Mouse (Mus musculus) embryonic facial prominence, embryonic 12.5 days (tissue): ENCODE results near the gene Riox1. TPM values are rescaled to one million over a fixed set of nuclear protein-coding genes. Genes with fewer than 3 reads are reported as not detected.
"Not testable (repeated sequence)": the region's sequence is repeated elsewhere in the genome, so short reads cannot be mapped to it uniquely, and the experiment has no call there.

Source experiments
- ATAC-seq: fragments of 200-750 bp; cut with Nextera tagmentation; 2 replicates; pipeline ENCODE4 v1.8.0; 2017; ENCODE audit not compliant: insufficient number of reproducible peaks, insufficient read depth, low FRiP score, low TSS enrichment
- H3K27ac ChIP-seq: fragments of 300-500 bp; sonication (generic); 2 replicates; pipeline ENCODE4 v1.5.1; 2016; ENCODE audit warnings: mild to moderate bottlenecking
- H3K27me3 ChIP-seq: fragments of 300-500 bp; sonication (generic); 2 replicates; pipeline ENCODE4 v1.6.1; 2016; ENCODE audit warnings: mild to moderate bottlenecking, moderate library complexity
- H3K36me3 ChIP-seq: fragments of 300-500 bp; sonication (generic); 2 replicates; pipeline ENCODE4 v1.6.1; 2016; ENCODE audit warnings: mild to moderate bottlenecking
- H3K4me1 ChIP-seq: fragments of 300-500 bp; sonication (generic); 2 replicates; pipeline ENCODE4 v1.6.1; 2016
- H3K4me2 ChIP-seq: fragments of 300-500 bp; sonication (generic); replicated peaks from 2 replicates; pipeline ENCODE4 v1.6.1; 2016; ENCODE audit warnings: mild to moderate bottlenecking, moderate library complexity
- H3K4me3 ChIP-seq: fragments of 300-500 bp; sonication (generic); 2 replicates; pipeline ENCODE4 v1.5.1; 2016; ENCODE audit warnings: mild to moderate bottlenecking
- H3K9ac ChIP-seq: fragments of 300-500 bp; sonication (generic); 2 replicates; pipeline ENCODE4 v1.6.1; 2016; ENCODE audit warnings: mild to moderate bottlenecking, moderate library complexity
- H3K9me3 ChIP-seq: fragments of 300-500 bp; sonication (generic); 2 replicates; pipeline ENCODE4 v1.6.1; 2016; ENCODE audit warnings: mild to moderate bottlenecking, moderate library complexity
- WGBS: fragments of 180-500 bp; shearing (Covaris S2); methylation state at CpG from one replicate; pipeline ENCODE4 v1.1.7; 2016; 5-methylcytosine and 5-hydroxymethylcytosine counted together
- polyA plus RNA-seq: library from polyadenylated mRNA; unstranded; fragments of >200 nt; fragmentation: Nextera tagmentation; extraction: Ambion mirVana; gene quantifications from 2 replicates; pipeline ENCODE4 v1.2.1, GENCODE M21; 2016

Gene Riox1
- polyA plus RNA-seq, 1 experiment from 2014 or later: 22.6 TPM

- Histone ChIP-seq H3K36me3 (no peaks in the 10 kb centered on the region), H3K4me3 (no peak overlapping the region), H3K9ac (no peak overlapping the region), H3K4me1 (0 out of 2 replicates have a peak, but pooled peaks cover 3% of the 10 kb centered on the region), H3K4me2 (no peak overlapping the region), H3K27me3 (no peaks in the 10 kb centered on the region), H3K9me3 (no peaks in the 10 kb centered on the region), H3K27ac (no peak overlapping the region)
- no peak for ATAC-seq
- 98% methylated on average over 4 of the region's 4 CpGs for WGBS
Measured at GRCm38 (mm10) chr12:83989378-83989777, 39.0 kb downstream of the Riox1 start.

GRCm38 (mm10) chr12:83997221-83997620 is 46.8 kb downstream of the Riox1 start:
- Histone ChIP-seq H3K4me1 (no peaks in the 10 kb centered on the region), H3K36me3 (no peaks in the 10 kb centered on the region), H3K27ac (no peak overlapping the region), H3K4me2 (no peak overlapping the region), H3K9me3 (no peaks in the 10 kb centered on the region; the same call in 1 of the 2 replicates), H3K27me3 (no peaks in the 10 kb centered on the region), H3K9ac (no peak overlapping the region), H3K4me3 (no peak overlapping the region)
- no peak for ATAC-seq
- 60% methylated on average over 2 of the region's 2 CpGs for WGBS

GRCm38 (mm10) chr12:83998341-83999107 is 48.1 kb downstream of the Riox1 start:
- Histone ChIP-seq H3K36me3 (no peaks in the 10 kb centered on the region), H3K4me3 (no peak overlapping the region), H3K27me3 (no peaks in the 10 kb centered on the region), H3K4me2 (no peak overlapping the region), H3K27ac (no peak overlapping the region), H3K4me1 (no peaks in the 10 kb centered on the region), H3K9ac (no peak overlapping the region), H3K9me3 (no peaks in the 10 kb centered on the region; the same call in 1 of the 2 replicates)
- no peak for ATAC-seq
- WGBS: 61% methylated on average over 11 of the region's 11 CpGs

GRCm38 (mm10) chr12:83999237-83999636 is 48.8 kb downstream of the Riox1 start:
- H3K9ac ChIP-seq, H3K36me3 ChIP-seq, H3K4me3 ChIP-seq, ATAC-seq, H3K27ac ChIP-seq, H3K4me2 ChIP-seq, H3K27me3 ChIP-seq, H3K4me1 ChIP-seq, H3K9me3 ChIP-seq: not testable (repeated sequence)
- WGBS: 80% methylated on average over 8 of the region's 8 CpGs

GRCm38 (mm10) chr12:84000418-84000817 is 50.0 kb downstream of the Riox1 start:
- Histone ChIP-seq H3K27ac (no peak overlapping the region), H3K4me1 (no peaks in the 10 kb centered on the region), H3K9me3 (no peaks in the 10 kb centered on the region; the same call in 1 of the 2 replicates), H3K4me2 (no peak overlapping the region), H3K4me3 (no peak overlapping the region), H3K9ac (no peak overlapping the region), H3K27me3 (no peaks in the 10 kb centered on the region), H3K36me3 (no peaks in the 10 kb centered on the region)
- WGBS: 91% methylated on average over 3 of the region's 3 CpGs
- ATAC-seq: no peak

Other genes with a start within 250 kb of the Riox1 start
- gene Papln, start 187.0 kb upstream of the Riox1 start, polyA plus RNA-seq: 0.51 and 0.69 TPM in 2 replicates
- gene Numb, start 28.7 kb upstream of the Riox1 start, polyA plus RNA-seq: 38.7 and 40.2 TPM in 2 replicates
- gene Heatr4, start 34.2 kb downstream of the Riox1 start, polyA plus RNA-seq: not detected in 2 replicates
- gene Acot2, start 37.3 kb downstream of the Riox1 start, polyA plus RNA-seq: 19.3 and 20.8 TPM in 2 replicates
- 37.2 and 39.7 TPM in 2 replicates for gene Acot1, start 58.9 kb downstream of the Riox1 start, polyA plus RNA-seq
- 0.36 and 0.75 TPM in 2 replicates for gene Acot4, start 87.8 kb downstream of the Riox1 start, polyA plus RNA-seq
- gene Gm49366, start 88.3 kb downstream of the Riox1 start, polyA plus RNA-seq: not detected in 2 replicates
- 0.38 and 0.49 TPM in 2 replicates for gene Acot3, start 101.5 kb downstream of the Riox1 start, polyA plus RNA-seq
- not detected in 2 replicates for gene Acot5, start 118.7 kb downstream of the Riox1 start, polyA plus RNA-seq
- gene Acot6, start 150.0 kb downstream of the Riox1 start, polyA plus RNA-seq: 1.2 and 1.3 TPM in 2 replicates
- 7.5 and 8.8 TPM in 2 replicates for gene Dnal1, start 163.8 kb downstream of the Riox1 start, polyA plus RNA-seq
- gene Pnma1, start 197.9 kb downstream of the Riox1 start, polyA plus RNA-seq: 1.4 and 1.5 TPM in 2 replicates